Mouse (Mus musculus): ENCODE results near the gene Pla2r1. TPM values are rescaled to one million over a fixed set of nuclear protein-coding genes. Genes with fewer than 3 reads are reported as not detected.

Pla2r1 gene
- not detected for polyA plus RNA-seq (2017; shearing (Covaris generic))

DNA sequence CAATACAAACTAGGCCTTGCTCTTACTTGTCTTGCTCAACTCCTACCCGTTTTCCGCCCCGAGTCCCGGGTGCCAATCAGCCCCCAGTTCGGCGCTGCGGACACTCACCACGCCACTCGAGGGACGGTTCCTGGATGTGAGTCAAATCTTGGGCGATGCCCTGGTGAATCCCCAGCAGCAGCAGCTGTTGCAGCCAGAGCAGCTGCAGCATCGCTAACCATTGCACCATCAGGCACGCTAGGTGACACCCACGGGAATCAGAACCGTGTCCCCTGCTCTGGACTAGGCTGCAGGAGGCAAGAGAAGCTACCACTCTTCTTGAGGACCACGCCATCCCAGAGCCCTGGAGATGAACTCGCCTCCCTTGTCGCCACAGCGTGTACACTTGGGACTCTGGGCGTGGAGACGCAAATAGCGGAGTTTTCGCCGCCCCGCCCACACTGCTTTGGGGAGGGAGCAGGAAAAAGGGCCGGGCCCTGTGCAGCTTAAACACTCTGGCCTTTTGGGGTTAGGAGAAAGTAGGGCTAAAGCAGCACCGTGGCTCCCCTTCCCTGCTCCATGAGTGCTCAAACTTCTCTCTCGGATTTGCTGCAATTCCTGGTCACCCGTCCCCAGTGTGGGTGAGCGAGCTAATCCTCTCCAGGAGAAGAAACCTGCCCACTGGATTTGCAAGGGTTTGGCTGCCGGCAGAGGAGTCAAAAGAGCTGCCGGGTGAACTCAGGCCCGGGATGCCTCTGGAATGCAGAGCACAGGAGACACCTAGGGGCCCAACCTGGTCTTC lies at the start of gene Pla2r1:
Pla2r1 (minus strand) TSS at position 407 of the 781 bp plus-strand sequence.

DNA sequence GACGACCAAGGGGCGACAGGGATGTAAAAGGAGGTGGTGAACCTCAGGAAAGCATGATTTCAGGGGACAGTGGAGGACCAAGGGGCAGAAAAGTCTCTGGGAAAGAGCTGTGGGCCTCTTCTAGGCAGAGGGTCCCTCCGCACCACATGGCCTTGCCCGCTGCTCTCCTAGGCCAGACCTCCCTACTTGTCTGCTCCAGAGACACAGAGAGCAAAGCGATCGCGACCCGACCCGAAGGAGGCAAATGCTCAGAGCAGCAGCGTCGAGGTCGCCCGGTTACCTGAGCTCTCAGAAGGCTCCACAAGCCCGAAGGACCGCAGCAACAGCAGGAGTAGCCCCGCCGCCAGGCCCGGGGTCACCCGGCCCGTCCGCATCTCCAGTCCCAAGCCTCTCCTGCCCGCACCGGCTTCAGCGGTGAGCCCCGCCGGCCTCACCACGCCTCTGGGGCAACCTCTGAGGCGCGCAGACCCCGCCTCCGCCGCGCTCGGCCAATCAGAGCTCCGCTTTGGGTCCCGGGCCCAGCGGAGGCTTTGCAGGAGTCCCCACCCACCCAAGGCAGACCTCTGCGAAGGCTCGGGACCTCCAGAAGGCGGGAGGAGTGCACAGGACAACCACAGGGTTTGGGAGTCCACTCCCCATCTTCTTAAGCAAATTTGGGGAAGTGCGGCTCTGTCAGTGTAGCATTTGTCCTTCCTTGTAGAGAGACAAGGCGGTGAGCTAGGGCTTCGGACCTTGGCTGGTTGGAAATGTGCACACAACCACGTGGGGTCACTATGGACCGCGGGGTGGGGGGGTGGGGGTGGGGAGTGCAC lies 170.0 kb downstream of the Pla2r1 start, which contains the start of gene Ly75:
Ly75 (minus strand) TSS at position 446 of the 812 bp plus-strand sequence.

Other genes starting within 250 kb of the Pla2r1 start
- gene Ly75, start 170.0 kb downstream of the Pla2r1 start, polyA plus RNA-seq (2017; shearing (Covaris generic)), result 47.1 TPM
- not detected for gene Itgb6, start 169.3 kb upstream of the Pla2r1 start, polyA plus RNA-seq (2017; shearing (Covaris generic))